Mouse (Mus musculus): ENCODE measurements at regions not wholly inside any gene's neighbourhood (a gene's known extent, or its start where the extent isn't known, plus 50 kb on each side); places are given as distances from the start of the nearest gene placed in this dataset.

GRCm38 (mm10) chr12:52398511-52398975, 105.2 kb upstream of the Arhgap5 start:
- H3K4me1 ChIP-seq (ENCODE audit: control insufficient read depth, insufficient read depth, low read length) = no peaks in the 10 kb centered on the region; the same call in none of the 2 replicates
- H3K4me3 ChIP-seq (ENCODE audit: insufficient read depth, low read length) = no peak overlapping the region
- H3K27ac ChIP-seq (ENCODE audit: insufficient read depth, low read length) = no peak overlapping the region
- TF ChIP-seq POLR2A (IDR thresholded peaks at IDR 0.05; ENCODE audit: low read depth, low read length) (no peak), CTCF (IDR thresholded peaks at IDR 0.05; ENCODE audit: borderline replicate concordance, insufficient read depth, low read length) (no peak)

GRCm38 (mm10) chr12:52400099-52400498, 103.7 kb upstream of the Arhgap5 start:
- H3K27ac ChIP-seq (ENCODE audit: insufficient read depth, low read length) = no peak overlapping the region
- no peaks in the 10 kb centered on the region; the same call in 1 of the 2 replicates for H3K4me1 ChIP-seq (ENCODE audit: control insufficient read depth, insufficient read depth, low read length)
- H3K4me3 ChIP-seq (ENCODE audit: insufficient read depth, low read length) = no peak overlapping the region
- TF ChIP-seq CTCF (IDR thresholded peaks at IDR 0.05; ENCODE audit: borderline replicate concordance, insufficient read depth, low read length) = no peak
- TF ChIP-seq POLR2A (IDR thresholded peaks at IDR 0.05; ENCODE audit: low read depth, low read length) = no peak

- TF ChIP-seq POLR2A (IDR thresholded peaks at IDR 0.05; ENCODE audit: low read depth, low read length) = no peak
- TF ChIP-seq CTCF (IDR thresholded peaks at IDR 0.05; ENCODE audit: borderline replicate concordance, insufficient read depth, low read length) = no peak
- Histone ChIP-seq H3K4me1 (ENCODE audit: control insufficient read depth, insufficient read depth, low read length) (no peaks in the 10 kb centered on the region), H3K27ac (ENCODE audit: insufficient read depth, low read length) (no peak overlapping the region), H3K4me3 (ENCODE audit: insufficient read depth, low read length) (no peak overlapping the region)
Observed at GRCm38 (mm10) chr12:52402711-52403110, 101.1 kb upstream of the Arhgap5 start.

- H3K27ac ChIP-seq (ENCODE audit: insufficient read depth, low read length) = no peak overlapping the region
- no peak overlapping the region for H3K4me3 ChIP-seq (ENCODE audit: insufficient read depth, low read length)
- no peaks in the 10 kb centered on the region for H3K4me1 ChIP-seq (ENCODE audit: control insufficient read depth, insufficient read depth, low read length)
- no peak for TF ChIP-seq POLR2A (IDR thresholded peaks at IDR 0.05; ENCODE audit: low read depth, low read length)
- TF ChIP-seq CTCF (IDR thresholded peaks at IDR 0.05; ENCODE audit: borderline replicate concordance, insufficient read depth, low read length) = no peak
Observed at GRCm38 (mm10) chr12:52406386-52406785, 97.4 kb upstream of the Arhgap5 start.

- Histone ChIP-seq H3K4me1 (ENCODE audit: control insufficient read depth, insufficient read depth, low read length) (no peaks in the 10 kb centered on the region), H3K4me3 (ENCODE audit: insufficient read depth, low read length) (no peak overlapping the region), H3K27ac (ENCODE audit: insufficient read depth, low read length) (peak overlapping the region; percentile 18; the same call in 1 of the 2 replicates)
- peak; percentile 27; the same call in 1 of the 2 replicates for TF ChIP-seq CTCF (IDR thresholded peaks at IDR 0.05; ENCODE audit: borderline replicate concordance, insufficient read depth, low read length)
- TF ChIP-seq POLR2A (IDR thresholded peaks at IDR 0.05; ENCODE audit: low read depth, low read length) = no peak
Observed at GRCm38 (mm10) chr12:52408307-52408895, 95.4 kb upstream of the Arhgap5 start.

GRCm38 (mm10) chr12:52409221-52409620, 94.6 kb upstream of the Arhgap5 start:
- H3K4me3 ChIP-seq (ENCODE audit: insufficient read depth, low read length) = no peak overlapping the region
- no peak overlapping the region for H3K27ac ChIP-seq (ENCODE audit: insufficient read depth, low read length)
- H3K4me1 ChIP-seq (ENCODE audit: control insufficient read depth, insufficient read depth, low read length) = no peaks in the 10 kb centered on the region
- TF ChIP-seq POLR2A (IDR thresholded peaks at IDR 0.05; ENCODE audit: low read depth, low read length) = no peak
- TF ChIP-seq CTCF (IDR thresholded peaks at IDR 0.05; ENCODE audit: borderline replicate concordance, insufficient read depth, low read length) = no peak

GRCm38 (mm10) chr12:52412172-52412571, 91.6 kb upstream of the Arhgap5 start:
- H3K4me1 ChIP-seq (ENCODE audit: control insufficient read depth, insufficient read depth, low read length) = no peaks in the 10 kb centered on the region
- H3K4me3 ChIP-seq (ENCODE audit: insufficient read depth, low read length) = no peak overlapping the region
- no peak overlapping the region for H3K27ac ChIP-seq (ENCODE audit: insufficient read depth, low read length)
- TF ChIP-seq POLR2A (IDR thresholded peaks at IDR 0.05; ENCODE audit: low read depth, low read length) = no peak
- no peak for TF ChIP-seq CTCF (IDR thresholded peaks at IDR 0.05; ENCODE audit: borderline replicate concordance, insufficient read depth, low read length)

- H3K27ac ChIP-seq (ENCODE audit: insufficient read depth, low read length) = peak overlapping the region; percentile 25; the same call in 1 of the 2 replicates
- TF ChIP-seq POLR2A (IDR thresholded peaks at IDR 0.05; ENCODE audit: low read depth, low read length) (no peak), CTCF (IDR thresholded peaks at IDR 0.05; ENCODE audit: borderline replicate concordance, insufficient read depth, low read length) (no peak)
- no peaks in the 10 kb centered on the region for H3K4me1 ChIP-seq (ENCODE audit: control insufficient read depth, insufficient read depth, low read length)
- H3K4me3 ChIP-seq (ENCODE audit: insufficient read depth, low read length) = no peak overlapping the region
Observed at GRCm38 (mm10) chr12:52413046-52413473, 90.7 kb upstream of the Arhgap5 start.

GRCm38 (mm10) chr12:52422729-52423128, 81.0 kb upstream of the Arhgap5 start:
- H3K4me3 ChIP-seq (ENCODE audit: insufficient read depth, low read length) = no peak overlapping the region
- TF ChIP-seq POLR2A (IDR thresholded peaks at IDR 0.05; ENCODE audit: low read depth, low read length) = no peak
- TF ChIP-seq CTCF (IDR thresholded peaks at IDR 0.05; ENCODE audit: borderline replicate concordance, insufficient read depth, low read length) = no peak
- no peaks in the 10 kb centered on the region for H3K4me1 ChIP-seq (ENCODE audit: control insufficient read depth, insufficient read depth, low read length)
- H3K27ac ChIP-seq (ENCODE audit: insufficient read depth, low read length) = no peak overlapping the region

- TF ChIP-seq POLR2A (IDR thresholded peaks at IDR 0.05; ENCODE audit: low read depth, low read length) = no peak
- no peak for TF ChIP-seq CTCF (IDR thresholded peaks at IDR 0.05; ENCODE audit: borderline replicate concordance, insufficient read depth, low read length)
Observed at GRCm38 (mm10) chr12:52424336-52425034, 79.3 kb upstream of the Arhgap5 start.

More at GRCm38 (mm10) chr12:52424336-52425034, 79.3 kb upstream of the Arhgap5 start:
- Histone ChIP-seq H3K4me3 (ENCODE audit: insufficient read depth, low read length) (no peak overlapping the region), H3K4me1 (ENCODE audit: control insufficient read depth, insufficient read depth, low read length) (no peaks in the 10 kb centered on the region), H3K27ac (ENCODE audit: insufficient read depth, low read length) (no peak overlapping the region)

All from embryonic fibroblast, embryonic 13.5 days (primary cell).